Mouse (Mus musculus) olfactory bulb, adult 2 months (tissue): ENCODE results near the gene Unc119b.

Experiments used
- CTCF ChIP-seq: fragments of 200-500 bp; IDR thresholded peaks from 2 replicates; pipeline ENCODE4 v1.5.1; 2012; ENCODE audit warnings: low read depth, mild to moderate bottlenecking, low read length, moderate library complexity; ENCODE audit not compliant: insufficient read depth
- POLR2A ChIP-seq: fragments of 200-500 bp; IDR thresholded peaks from 2 replicates; pipeline ENCODE4 v1.6.1; 2012; ENCODE audit warnings: mild to moderate bottlenecking, low read depth, low read length, moderate library complexity; ENCODE audit not compliant: insufficient read depth

DNA sequence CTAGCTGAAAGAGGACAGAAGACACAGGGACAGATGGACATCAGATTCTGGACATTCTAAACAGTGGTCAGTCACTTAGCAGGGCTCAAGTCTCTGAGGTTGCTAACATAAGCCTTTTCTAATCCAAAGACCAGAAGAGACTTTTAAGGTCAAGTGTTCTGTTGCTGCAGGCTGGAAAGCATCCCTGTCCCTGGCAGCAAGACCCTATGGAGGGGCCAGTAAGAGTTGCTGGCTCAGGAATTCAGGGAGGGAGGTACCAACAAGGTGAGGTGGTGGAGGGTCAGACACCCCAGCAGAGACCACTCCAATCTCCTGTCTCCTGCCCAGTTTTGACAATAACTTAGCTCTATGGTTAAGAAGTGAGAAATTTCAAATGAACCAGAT lies 12.0 kb upstream of the Unc119b start:
- TF ChIP-seq CTCF, result no peak
- TF ChIP-seq POLR2A, result no peak
